In the genomic region with DNA sequence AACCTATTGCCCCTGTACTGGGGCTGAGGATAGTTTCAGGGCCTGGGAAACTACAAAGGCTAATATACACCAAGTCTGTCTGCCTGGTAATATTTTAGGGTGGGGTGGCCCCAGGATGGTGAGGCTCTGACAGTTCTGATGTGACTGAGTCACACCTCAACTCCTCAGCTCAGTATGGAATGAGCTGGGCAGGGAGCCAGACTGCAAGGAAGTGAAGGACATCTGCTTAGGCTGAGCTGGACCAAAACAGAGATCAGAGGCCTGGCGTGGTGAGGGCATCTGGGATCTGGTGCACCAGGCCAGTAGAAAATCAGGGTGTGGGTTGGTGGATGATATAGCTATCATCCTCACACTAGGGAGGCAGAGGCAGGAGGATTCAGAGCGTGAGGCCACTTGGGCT, we compare ENCODE assay signal across 16 mouse cellular contexts. TPM values are rescaled to one million over a fixed set of nuclear protein-coding genes. Genes with fewer than 3 reads are reported as not detected.
DNase-seq lines count a peak whose midpoint lies in the region; ATAC-seq lines count a peak whose summit lies in the region.
"Had no signal": no experiment of that assay in that cellular context is flagged by ENCODE, and none has a peak within 500 bp of the region (broad histone marks: within the 10 kb centered on the region; RNA-seq: fewer than 3 reads in every experiment).

No protein-coding gene starts in this region.

- DNase-seq in adrenal gland, postnatal 25 days = peak; percentile 46
- no peak for DNase-seq in adrenal gland, adult 8-10 months
- no peak for DNase-seq in frontal cortex, postnatal 10 days (ENCODE audit: low spot score in 2 of 2)
- DNase-seq in 3T3-L1 (ENCODE audit: low read depth, low spot score) (peak; percentile 94), adipocyte (ENCODE audit: low spot score) (peak; percentile 37)
- no peak for DNase-seq in right cerebral cortex, adult 18-20 months
- DNase-seq in thymus, adult 18-20 months = no peak
- DNase-seq: gastrocnemius, adult 2 months; kidney, postnatal 36 days; thymus, postnatal 25 days had no signal

- ATAC-seq in frontal cortex, adult (ENCODE audit: low TSS enrichment) = 0 out of 2 replicates have a peak, but pooled peaks have one; percentile 19
- ATAC-seq: activated CD4-positive, CD25-positive, alpha-beta regulatory T cell, adult 4 months; forebrain, embryonic 16.5 days; hindbrain, embryonic 16.5 days; intestine, embryonic 16.5 days; liver, embryonic 12.5 days had no signal

RNA-seq across cellular contexts. Expression of gene Comp, which starts 16.3 kb away (rescaled TPM):
- 0.27 TPM in 1 of 2 replicates, not detected in the other for total RNA-seq in adrenal gland, postnatal 25 days (2021)
- total RNA-seq in adrenal gland, adult 8-10 months (2022) = under 1 TPM in 3 of 4 experiments, not detected in 1; 0.17 to 0.61 (median 0.27) TPM

RNA-seq across cellular contexts. Expression of gene Upf1, which starts 36.6 kb away (rescaled TPM):
- 71.3 and 76.9 TPM in 2 replicates for total RNA-seq in adrenal gland, postnatal 25 days (2021)
- total RNA-seq in adrenal gland, adult 8-10 months (2022) = 10 to 100 TPM; 64.2 to 82.6 (median 76.1) TPM

RNA-seq across cellular contexts. Expression of gene Crtc1, which starts 49.7 kb away (rescaled TPM):
- total RNA-seq in adrenal gland, postnatal 25 days (2021) = 23.9 and 28.8 TPM in 2 replicates
- total RNA-seq in adrenal gland, adult 8-10 months (2022) = 10 to 100 TPM; 25.3 to 52.7 (median 36.5) TPM

Comparison
In these comparisons a context has a peak if more than half of its experiments do, and no peak if none do; other contexts are left out.
1. DNase-seq: peak in adrenal gland, postnatal 25 days (single experiment), 3T3-L1 (single experiment) and adipocyte (single experiment); none in adrenal gland, adult 8-10 months (single experiment), frontal cortex, postnatal 10 days (0 of 2), right cerebral cortex, adult 18-20 months (single experiment) and thymus, adult 18-20 months (0 of 2).